ENCODE assay signal across 8 mouse cellular contexts in genomic region chr11:69266253-69266652, GRCm38 (mm10). TPM values are rescaled to one million over a fixed set of nuclear protein-coding genes. Genes with fewer than 3 reads are reported as not detected.
DNase-seq lines count a peak whose midpoint lies in the region; ATAC-seq lines count a peak whose summit lies in the region.

No protein-coding gene starts in this region.

- no peaks in the 10 kb centered on the region for H3K9me3 ChIP-seq in lung, embryonic 16.5 days (ENCODE audit: control insufficient read depth, low read length)
- H3K9me3 ChIP-seq in stomach, embryonic 16.5 days (replicated peaks; ENCODE audit: control insufficient read depth, low read length): no peaks in the 10 kb centered on the region

- no peak overlapping the region for H3K27ac ChIP-seq in lung, embryonic 16.5 days (ENCODE audit: low read length)
- no peak overlapping the region for H3K27ac ChIP-seq in stomach, embryonic 16.5 days (ENCODE audit: low read length)

- WGBS in lung, embryonic 16.5 days: 8% methylated on average over 10 of the region's 10 CpGs
- 14% methylated on average over 10 of the region's 10 CpGs for WGBS in stomach, embryonic 16.5 days

- no peaks in the 10 kb centered on the region for H3K27me3 ChIP-seq in lung, embryonic 16.5 days (ENCODE audit: control insufficient read depth, insufficient read depth, low read depth, low read length)
- no peaks in the 10 kb centered on the region; the same call in 1 of the 2 replicates for H3K27me3 ChIP-seq in stomach, embryonic 16.5 days (ENCODE audit: control insufficient read depth, insufficient read depth, low read length)

- no peak overlapping the region for H3K4me3 ChIP-seq in lung, embryonic 16.5 days (ENCODE audit: low read length)
- no peak overlapping the region for H3K4me3 ChIP-seq in stomach, embryonic 16.5 days (replicated peaks; ENCODE audit: low read length)

- H3K9ac ChIP-seq in lung, embryonic 16.5 days (ENCODE audit: low read length): no peak overlapping the region
- H3K9ac ChIP-seq in stomach, embryonic 16.5 days (ENCODE audit: low read length): no peak overlapping the region

- no peak for DNase-seq in lung, adult 18-20 months
- peak; percentile 82 for DNase-seq in cerebellum, adult 9-11 months
- peak; percentile 67 to 68 for DNase-seq in heart, adult 18-20 months
- peak; percentile 11 to 27 for DNase-seq in kidney, postnatal 36 days
- DNase-seq in lung, postnatal 36 days: peak; percentile 30
- DNase-seq in urinary bladder, postnatal 36 days (ENCODE audit: low spot score in 2 of 2): no peak

- H3K36me3 ChIP-seq in lung, embryonic 16.5 days (ENCODE audit: control insufficient read depth, insufficient read depth, low read length): no peaks in the 10 kb centered on the region
- no peaks in the 10 kb centered on the region for H3K36me3 ChIP-seq in stomach, embryonic 16.5 days (ENCODE audit: control insufficient read depth, insufficient read depth, low read length)

- 0 out of 2 replicates have a peak, but pooled peaks cover 3% of the 10 kb centered on the region for H3K4me1 ChIP-seq in lung, embryonic 16.5 days (replicated peaks; ENCODE audit: control insufficient read depth, insufficient read depth, low read length)
- no peaks in the 10 kb centered on the region for H3K4me1 ChIP-seq in stomach, embryonic 16.5 days (ENCODE audit: control insufficient read depth, insufficient read depth, low read length)

- ATAC-seq in lung, embryonic 16.5 days (ENCODE audit: low read depth): 0 out of 2 replicates have a peak, but pooled peaks have one; percentile 36
- ATAC-seq in stomach, embryonic 16.5 days (ENCODE audit: insufficient read depth, low FRiP score): peak; percentile 33; the same call in 1 of the 2 replicates

- 0 out of 2 replicates have a peak overlapping the region, but pooled peaks have one; percentile 16 for H3K4me2 ChIP-seq in lung, embryonic 16.5 days (ENCODE audit: low read depth, low read length)
- H3K4me2 ChIP-seq in stomach, embryonic 16.5 days (ENCODE audit: low read depth, low read length): peak overlapping the region; percentile 33

RNA-seq across cellular contexts. Expression of gene Gucy2e, which starts 29.4 kb away (rescaled TPM):
- 0.10 TPM in 2 replicates for polyA plus RNA-seq in lung, embryonic 16.5 days (2015; fragmentation: Nextera tagmentation; extraction: Ambion mirVana)
- 1 to 10 TPM; 1.3 to 1.5 TPM for total RNA-seq in heart, adult 18-20 months (2021)
- polyA plus RNA-seq in stomach, embryonic 16.5 days (2015; fragmentation: Nextera tagmentation; extraction: Ambion mirVana): not detected in 2 replicates

RNA-seq across cellular contexts. Expression of gene Cntrob, which starts 57.3 kb away (rescaled TPM):
- 26.3 and 28.7 TPM in 2 replicates for polyA plus RNA-seq in lung, embryonic 16.5 days (2015; fragmentation: Nextera tagmentation; extraction: Ambion mirVana)
- 1 to 10 TPM; 2.8 TPM for total RNA-seq in heart, adult 18-20 months (2021)
- 18.3 and 18.9 TPM in 2 replicates for polyA plus RNA-seq in stomach, embryonic 16.5 days (2015; fragmentation: Nextera tagmentation; extraction: Ambion mirVana)

RNA-seq across cellular contexts. Expression of gene Trappc1, which starts 57.5 kb away (rescaled TPM):
- polyA plus RNA-seq in lung, embryonic 16.5 days (2015; fragmentation: Nextera tagmentation; extraction: Ambion mirVana): 159 and 168 TPM in 2 replicates
- total RNA-seq in heart, adult 18-20 months (2021): 10 to 100 TPM; 48.8 to 49.4 TPM
- polyA plus RNA-seq in stomach, embryonic 16.5 days (2015; fragmentation: Nextera tagmentation; extraction: Ambion mirVana): 131 and 147 TPM in 2 replicates

RNA-seq across cellular contexts. Expression of gene Kcnab3, which starts 59.8 kb away (rescaled TPM):
- 0.62 and 1.6 TPM in 2 replicates for polyA plus RNA-seq in lung, embryonic 16.5 days (2015; fragmentation: Nextera tagmentation; extraction: Ambion mirVana)
- total RNA-seq in heart, adult 18-20 months (2021): under 1 TPM in 1 of 2 experiments, not detected in 1; 0.23 TPM
- polyA plus RNA-seq in stomach, embryonic 16.5 days (2015; fragmentation: Nextera tagmentation; extraction: Ambion mirVana): 0.65 and 0.79 TPM in 2 replicates

Comparison
In these comparisons a context has a peak if more than half of its experiments do, and no peak if none do; other contexts are left out.
1. DNase-seq: peak in cerebellum, adult 9-11 months (single experiment), heart, adult 18-20 months (2 of 2), kidney, postnatal 36 days (2 of 2) and lung, postnatal 36 days (single experiment); none in lung, adult 18-20 months (0 of 2) and urinary bladder, postnatal 36 days (0 of 2).